Mouse (Mus musculus) CH12.LX (cell line): Measurements from ENCODE around the gene Banf2.

Experiments
- CTCF ChIP-seq, 2 experiments: IDR thresholded peaks in 1 of 2; conservative IDR thresholded peaks in 1 of 2; 2 replicates each; pipeline ENCODE4 v1.5.1; 2011 to 2012; ENCODE audit warnings: low read depth in 2 of 2, low read length in 2 of 2, improper control_type of control experiment in 1 of 2, inconsistent platforms in 1 of 2, mild to moderate bottlenecking in 1 of 2, moderate library complexity in 1 of 2
- ELF1 ChIP-seq: IDR thresholded peaks from 2 replicates; pipeline ENCODE4 v1.6.1; 2014; ENCODE audit warnings: low read depth, mild to moderate bottlenecking, inconsistent platforms, low read length, improper control_type of control experiment
- EP300 ChIP-seq: IDR thresholded peaks from 2 replicates; pipeline ENCODE4 v1.6.1; 2011; ENCODE audit warnings: low read length, improper control_type of control experiment
- ETS1 ChIP-seq: conservative IDR thresholded peaks from 2 replicates; pipeline ENCODE4 v1.6.1; 2012; ENCODE audit warnings: low read depth, mild to moderate bottlenecking, inconsistent platforms, low read length, improper control_type of control experiment, moderate library complexity
- POLR2A ChIP-seq: IDR thresholded peaks from 2 replicates; pipeline ENCODE4 v1.6.1; 2011; ENCODE audit warnings: low read depth, mild to moderate bottlenecking, improper control_type of control experiment, low read length
- SIN3A ChIP-seq: IDR thresholded peaks from 2 replicates; pipeline ENCODE4 v1.6.1; 2012; ENCODE audit warnings: low read length, improper control_type of control experiment, inconsistent platforms

DNA sequence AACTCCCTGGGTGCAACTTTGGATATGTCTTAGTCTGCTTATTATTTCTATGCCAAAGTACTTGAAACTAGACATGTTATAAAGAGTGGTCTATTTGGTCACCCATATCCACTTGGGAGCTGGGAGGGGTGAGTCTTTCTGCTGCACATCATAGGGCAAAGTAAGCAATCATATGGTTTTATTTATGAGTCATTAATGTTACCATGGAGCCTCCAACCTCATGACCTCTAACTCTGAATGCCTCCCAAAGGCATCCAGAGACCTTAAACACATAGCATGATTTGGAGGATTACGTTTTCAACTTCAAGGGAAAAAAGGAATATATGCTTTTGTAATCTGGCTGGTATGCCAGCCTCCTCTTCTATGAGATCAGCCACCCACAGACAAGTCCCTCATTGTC is 61.9 kb downstream of the Banf2 start:
- TF ChIP-seq CTCF (conservative IDR thresholded peaks at IDR 0.05 in 1 of 2, IDR thresholded peaks at IDR 0.05 in 1 of 2; ENCODE audit: low read depth in 2 of 2, low read length in 2 of 2) = no peak
- TF ChIP-seq EP300 = no peak
- TF ChIP-seq ETS1 = no peak
- TF ChIP-seq SIN3A = no peak
- TF ChIP-seq ELF1 = no peak
- no peak for TF ChIP-seq POLR2A
